Comparison of ENCODE assay signal across 8 mouse cellular contexts in the genomic region with DNA sequence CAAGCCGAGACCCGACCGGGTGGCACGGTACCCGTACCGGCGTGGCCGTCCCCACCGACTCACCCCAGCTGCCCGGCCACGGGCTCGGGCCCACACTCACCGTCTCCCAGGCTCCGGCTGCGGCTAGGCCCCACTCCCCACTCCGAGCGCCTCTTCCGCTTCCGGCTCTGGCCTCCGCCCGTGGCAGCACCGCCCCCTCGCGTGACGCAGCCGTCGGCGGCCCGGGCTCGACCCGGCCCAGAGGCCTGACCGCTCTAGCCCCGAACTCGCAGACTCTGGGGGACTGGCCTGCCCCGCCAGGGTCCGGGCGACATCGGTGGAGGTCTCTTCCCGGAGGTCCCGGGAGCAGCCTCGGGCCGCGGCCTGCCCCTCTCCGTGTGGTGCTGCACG. TPM values are rescaled to one million over a fixed set of nuclear protein-coding genes. Genes with fewer than 3 reads are reported as not detected.
DNase-seq lines count a peak whose midpoint lies in the region; TF ChIP-seq lines count a peak whose summit lies in the region.

No protein-coding gene starts in this region.

- no peak for TF ChIP-seq CTCF in cortical plate, adult 2 months (IDR thresholded peaks at IDR 0.05; ENCODE audit: extremely low read depth, insufficient read depth, low read length)

- H3K4me3 ChIP-seq in cortical plate, adult 2 months (ENCODE audit: insufficient read depth, low read length) = peak overlapping the region; percentile 93
- H3K4me3 ChIP-seq in megakaryocyte, embryonic 14.5 days (replicated peaks) = peak overlapping the region; percentile 98

- DNase-seq in adrenal gland, adult (ENCODE audit: inconsistent age in 2 of 2, low spot score in 1 of 2) = peak; percentile 96 to 98
- DNase-seq in gastrocnemius, adult 8-10 months (ENCODE audit: low spot score in 2 of 2) = peak; percentile 91 to 92
- DNase-seq in hindlimb bud, embryonic 11.5 days (ENCODE audit: extremely low spot score, low read depth, low spot score) = peak; percentile 30
- DNase-seq in left cerebral cortex, adult 9 months (ENCODE audit: low spot score in 2 of 2) = peak; percentile 80 to 91
- peak; percentile 89 to 91 for DNase-seq in right cerebral cortex, adult 2 months (ENCODE audit: low spot score in 2 of 2)
- peak; percentile 84 for DNase-seq in urinary bladder, postnatal 10 days (ENCODE audit: low spot score)

- H3K36me3 ChIP-seq in megakaryocyte, embryonic 14.5 days (replicated peaks; ENCODE audit: low read length) = peaks cover 46% of the 10 kb centered on the region

- no peaks in the 10 kb centered on the region for H3K9me3 ChIP-seq in megakaryocyte, embryonic 14.5 days

- H3K27ac ChIP-seq in cortical plate, adult 2 months (ENCODE audit: insufficient read depth, low read length) = peak overlapping the region; percentile 100

- no peaks in the 10 kb centered on the region for H3K27me3 ChIP-seq in megakaryocyte, embryonic 14.5 days (replicated peaks)

- TF ChIP-seq POLR2A in cortical plate, adult 2 months (IDR thresholded peaks at IDR 0.05; ENCODE audit: extremely low read depth, insufficient read depth, low read length) = peak; percentile 38; the same call in 1 of the 2 replicates

- H3K4me1 ChIP-seq in cortical plate, adult 2 months (ENCODE audit: control insufficient read depth, insufficient read depth, low read length) = peaks cover 8% of the 10 kb centered on the region
- peaks cover 76% of the 10 kb centered on the region for H3K4me1 ChIP-seq in megakaryocyte, embryonic 14.5 days

RNA-seq across cellular contexts. Expression of gene Clk3, which starts 0.7 kb away (rescaled TPM):
- 160 and 166 TPM in 2 replicates for polyA plus RNA-seq in cortical plate, adult 2 months (2012; rRNA removed)
- 10 to 100 TPM; 41.4 to 61.1 (median 44.6) TPM for total RNA-seq in gastrocnemius, adult 8-10 months (2022)
- polyA plus RNA-seq in megakaryocyte, embryonic 14.5 days (2012; ENCODE audit: insufficient read depth, low replicate concordance) = 68.1 and 100 TPM in 2 replicates

RNA-seq across cellular contexts. Expression of gene Edc3, which starts 56.6 kb away (rescaled TPM):
- 12.2 and 13.2 TPM in 2 replicates for polyA plus RNA-seq in cortical plate, adult 2 months (2012; rRNA removed)
- 1 to 10 TPM; 4.8 to 6.7 (median 6.3) TPM for total RNA-seq in gastrocnemius, adult 8-10 months (2022)
- 1.1 and 2.8 TPM in 2 replicates for polyA plus RNA-seq in megakaryocyte, embryonic 14.5 days (2012; ENCODE audit: insufficient read depth, low replicate concordance)

Comparison
In these comparisons a context has a peak if more than half of its experiments do, and no peak if none do; other contexts are left out.
1. Peak in every context shown above with its lines: DNase-seq, H3K4me3 ChIP-seq and H3K27ac ChIP-seq.
2. DNase-seq: peak in every context shown above with its lines; median percentile 97 in adrenal gland, adult; 92 in gastrocnemius, adult 8-10 months; 90 in right cerebral cortex, adult 2 months; 86 in left cerebral cortex, adult 9 months; 84 in urinary bladder, postnatal 10 days; 30 in hindlimb bud, embryonic 11.5 days.